Mouse (Mus musculus): ENCODE measurements around the gene Gm10770.
"Not testable (repeated sequence)": the region's sequence is repeated elsewhere in the genome, so short reads cannot be mapped to it uniquely, and the experiment has no call there.

Gene Gm10770

GRCm38 (mm10) chr2:150179579-150179978, at the start of gene Gm10770:
Gm10770 (minus strand) TSS chr2:150179679.
- not testable (repeated sequence) for DNase-seq (ENCODE audit: low read depth, low spot score)

GRCm38 (mm10) chr2:150223263-150223662, 43.8 kb upstream of the Gm10770 start:
- DNase-seq (ENCODE audit: low read depth, low spot score) = not testable (repeated sequence)

- DNase-seq (ENCODE audit: low read depth, low spot score) = not testable (repeated sequence)
Measured at GRCm38 (mm10) chr2:150218363-150218725, 38.9 kb upstream of the Gm10770 start.

GRCm38 (mm10) chr2:150217600-150218362, 38.3 kb upstream of the Gm10770 start, which contains the start of gene Zfp937:
Zfp937 (plus strand) TSS chr2:150218073.
- peak; percentile 49 for DNase-seq (ENCODE audit: low read depth, low spot score)

- not testable (repeated sequence) for DNase-seq (ENCODE audit: low read depth, low spot score)
Measured at GRCm38 (mm10) chr2:150181570-150181999, 2.1 kb upstream of the Gm10770 start, which contains the start of gene Gm14139. Gm14139 (plus strand) TSS chr2:150181755.

GRCm38 (mm10) chr2:150181046-150181445, 1.6 kb upstream of the Gm10770 start:
- DNase-seq (ENCODE audit: low read depth, low spot score) = not testable (repeated sequence)

GRCm38 (mm10) chr2:150173833-150174232, 5.6 kb downstream of the Gm10770 start:
- no peak for DNase-seq (ENCODE audit: low read depth, low spot score)

GRCm38 (mm10) chr2:150166703-150167102, 12.8 kb downstream of the Gm10770 start:
- no peak for DNase-seq (ENCODE audit: low read depth, low spot score)

- peak; percentile 86 for DNase-seq (ENCODE audit: low read depth, low spot score)
Measured at GRCm38 (mm10) chr2:150136435-150136897, 43.0 kb downstream of the Gm10770 start, which contains the start of gene Zfp120. Zfp120 (minus strand) TSS chr2:150136708.

- no peak for DNase-seq (ENCODE audit: low read depth, low spot score)
Measured at GRCm38 (mm10) chr2:150132773-150133172, 46.7 kb downstream of the Gm10770 start.

- DNase-seq (ENCODE audit: low read depth, low spot score) = not testable (repeated sequence)
Measured at GRCm38 (mm10) chr2:150132002-150132401, 47.5 kb downstream of the Gm10770 start.
